Mouse (Mus musculus): ENCODE data around the gene Melk. TPM values are rescaled to one million over a fixed set of nuclear protein-coding genes. Genes with fewer than 3 reads are reported as not detected.
A peak's percentile ranks its signal among the peaks of the same experiment; 100 is the strongest.

The Melk gene
- total RNA-seq, 2 experiments from 2014 or later, result 2.2 to 2.3 TPM

- intact Hi-C loops (cut with DNase I), result no loop called here
These were observed 24.8 kb downstream of the Melk start for GRCm38 (mm10) chr4:44325453-44325852.

GRCm38 (mm10) chr4:44326721-44327120 is 26.0 kb downstream of the Melk start:
- no peak for DNase-seq
- intact Hi-C loops (cut with DNase I), result no loop called here

More at GRCm38 (mm10) chr4:44325453-44325852, 24.8 kb downstream of the Melk start:
- DNase-seq, result no peak

- DNase-seq, result no peak
- intact Hi-C loops (cut with DNase I), result no loop called here
These were observed 27.3 kb downstream of the Melk start for GRCm38 (mm10) chr4:44327976-44328375.

- intact Hi-C loops (cut with DNase I), result no loop called here
- DNase-seq, result no peak
These were observed 34.3 kb downstream of the Melk start for GRCm38 (mm10) chr4:44335006-44335405.

GRCm38 (mm10) chr4:44361670-44362069 is 61.0 kb downstream of the Melk start:
- intact Hi-C loops (cut with DNase I), result no loop called here
- no peak for DNase-seq

- peak; percentile 21 for DNase-seq
- intact Hi-C loops (cut with DNase I), result no loop called here
These were observed 62.8 kb downstream of the Melk start for GRCm38 (mm10) chr4:44363434-44364013.

GRCm38 (mm10) chr4:44392231-44393216 is 91.8 kb downstream of the Melk start:
- intact Hi-C loops (cut with DNase I), result no loop called here
- no peak for DNase-seq

GRCm38 (mm10) chr4:44402607-44403006 is 101.9 kb downstream of the Melk start:
- intact Hi-C loops (cut with DNase I), result no loop called here
- DNase-seq, result peak; percentile 53

- intact Hi-C loops (cut with DNase I), result no loop called here
- DNase-seq, result no peak
These were observed 103.8 kb downstream of the Melk start for GRCm38 (mm10) chr4:44404487-44404886.

Other genes starting within 250 kb of the Melk start
- 10 to 100 TPM; 46.3 to 51.6 TPM for gene Gne, start 216.7 kb upstream of the Melk start, total RNA-seq (2021)
- gene Rnf38, start 67.1 kb upstream of the Melk start, total RNA-seq (2021), result 100 to 1,000 TPM; 111 to 113 TPM